Mouse (Mus musculus) myocyte (in vitro differentiated cells): ENCODE data around the gene Cab39. TPM values are rescaled to one million over a fixed set of nuclear protein-coding genes. Genes with fewer than 3 reads are reported as not detected.
"Not testable (repeated sequence)": the region's sequence is repeated elsewhere in the genome, so short reads cannot be mapped to it uniquely, and the experiment has no call there.

ENCODE experiments used
- H3K27me3 ChIP-seq: one replicate; pipeline ENCODE4 v1.6.1; 2011; ENCODE audit not compliant: control insufficient read depth, insufficient read depth, insufficient read length
- H3K36me3 ChIP-seq: one replicate; pipeline ENCODE4 v1.6.1; 2011; ENCODE audit not compliant: control insufficient read depth, insufficient read depth
- H3K4me2 ChIP-seq: one replicate; pipeline ENCODE4 v1.6.1; 2011; ENCODE audit warnings: low read depth, control low read depth
- H3K4me3 ChIP-seq: one replicate; pipeline ENCODE4 v1.5.1; 2011; ENCODE audit warnings: mild to moderate bottlenecking, control low read depth, moderate library complexity
- H3K79me2 ChIP-seq: one replicate; pipeline ENCODE4 v1.6.1; 2011; ENCODE audit not compliant: control insufficient read depth, insufficient read depth
- H3ac ChIP-seq: one replicate; pipeline ENCODE4 v1.6.1; 2011; ENCODE audit not compliant: control insufficient read depth, insufficient read length
- CEBPB ChIP-seq: IDR thresholded peaks from 2 replicates; pipeline ENCODE4 v1.6.1; 2011; ENCODE audit warnings: mild to moderate bottlenecking, moderate library complexity; ENCODE audit not compliant: poor library complexity, insufficient read depth, severe bottlenecking
- E2F4 ChIP-seq: IDR thresholded peaks from one replicate; pipeline ENCODE4 v1.6.1; 2011; ENCODE audit warnings: mild to moderate bottlenecking, control low read depth, moderate library complexity; ENCODE audit not compliant: insufficient read depth
- MAX ChIP-seq: IDR thresholded peaks from one replicate; pipeline ENCODE4 v1.6.1; 2011; ENCODE audit warnings: low read depth, mild to moderate bottlenecking, control low read depth
- MYOD1 ChIP-seq, 3 experiments: IDR thresholded peaks; one replicate each; pipeline ENCODE4 v1.6.1; 2011; ENCODE audit warnings: control low read depth in 2 of 3, low read depth in 2 of 3, mild to moderate bottlenecking in 2 of 3, moderate library complexity in 1 of 3; ENCODE audit not compliant: insufficient read length in 2 of 3, control insufficient read depth in 1 of 3
- MYOG ChIP-seq, 3 experiments: IDR thresholded peaks; one replicate each; pipeline ENCODE4 v1.6.1; 2011; ENCODE audit warnings: control low read depth in 2 of 3, low read depth in 2 of 3, mild to moderate bottlenecking in 2 of 3; ENCODE audit not compliant: insufficient read length in 2 of 3, control insufficient read depth in 1 of 3, insufficient read depth in 1 of 3
- POLR2A ChIP-seq: IDR thresholded peaks from one replicate; pipeline ENCODE4 v1.6.1; 2011; ENCODE audit warnings: low read depth, mild to moderate bottlenecking, control low read depth, moderate library complexity; ENCODE audit not compliant: insufficient read length
- POLR2AphosphoS2 ChIP-seq: IDR thresholded peaks from one replicate; pipeline ENCODE4 v1.6.1; 2011; ENCODE audit warnings: low read depth, control low read depth; ENCODE audit not compliant: insufficient read length
- REST ChIP-seq: IDR thresholded peaks from one replicate; pipeline ENCODE4 v1.6.1; 2011; ENCODE audit warnings: mild to moderate bottlenecking, control low read depth, moderate library complexity; ENCODE audit not compliant: insufficient read depth, insufficient read length
- SRF ChIP-seq: IDR thresholded peaks from one replicate; pipeline ENCODE4 v1.6.1; 2011; ENCODE audit warnings: low read depth; ENCODE audit not compliant: control insufficient read depth, insufficient read length
- TCF12 ChIP-seq: IDR thresholded peaks from one replicate; pipeline ENCODE4 v1.6.1; 2011; ENCODE audit warnings: mild to moderate bottlenecking, control low read depth; ENCODE audit not compliant: poor library complexity, insufficient read depth, severe bottlenecking
- TCF3 ChIP-seq: IDR thresholded peaks from one replicate; pipeline ENCODE4 v1.6.1; 2011; ENCODE audit warnings: low read depth, control low read depth; ENCODE audit not compliant: insufficient read length
- USF1 ChIP-seq: IDR thresholded peaks from one replicate; pipeline ENCODE4 v1.6.1; 2011; ENCODE audit warnings: low read depth, mild to moderate bottlenecking, control low read depth, moderate library complexity
- polyA plus RNA-seq: library from polyadenylated mRNA; unstranded; fragments of >200 nt; fragmentation: generic; extraction: Trizol; gene quantifications from one replicate; pipeline ENCODE4 v1.2.1, GENCODE M21; 2012; ENCODE audit warnings: missing spikeins

Gene Cab39
- polyA plus RNA-seq, 1 experiment = 29.0 TPM

DNA sequence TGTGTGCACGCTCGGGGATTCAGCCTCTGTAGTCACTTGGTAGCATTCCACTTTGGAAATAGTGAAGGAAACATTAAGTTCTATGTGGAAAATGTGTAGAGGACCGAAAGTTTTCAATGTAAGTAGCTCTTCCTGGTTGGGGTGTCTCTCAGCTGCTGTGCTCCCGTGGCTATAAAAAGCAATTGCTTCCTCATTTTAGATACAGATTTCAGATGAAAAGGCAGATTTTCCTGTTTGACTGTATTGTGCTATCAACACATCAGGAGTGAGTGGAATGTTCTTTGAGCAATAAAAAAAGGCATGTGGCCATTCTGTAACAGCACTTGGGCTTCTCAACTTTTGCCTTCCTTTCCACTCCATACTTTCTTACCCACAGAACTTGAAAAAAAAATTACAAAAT, 16.0 kb downstream of the Cab39 start:
- Histone ChIP-seq H3K4me2 (no peak overlapping the region), H3K4me3 (no peak overlapping the region), H3K79me2 (peaks cover 99% of the 10 kb centered on the region), H3K27me3 (no peaks in the 10 kb centered on the region), H3K36me3 (no peaks in the 10 kb centered on the region), H3ac (no peak overlapping the region)
- no peak for TF ChIP-seq POLR2A
- no peak for TF ChIP-seq MYOG (IDR thresholded peaks at IDR 0.05; ENCODE audit: control insufficient read depth in 1 of 3, insufficient read depth in 1 of 3, insufficient read length in 2 of 3, low read depth in 2 of 3)
- no peak for TF ChIP-seq USF1
- no peak for TF ChIP-seq E2F4
- no peak for TF ChIP-seq TCF12
- no peak for TF ChIP-seq REST
- no peak for TF ChIP-seq MAX
- TF ChIP-seq CEBPB = no peak

DNA sequence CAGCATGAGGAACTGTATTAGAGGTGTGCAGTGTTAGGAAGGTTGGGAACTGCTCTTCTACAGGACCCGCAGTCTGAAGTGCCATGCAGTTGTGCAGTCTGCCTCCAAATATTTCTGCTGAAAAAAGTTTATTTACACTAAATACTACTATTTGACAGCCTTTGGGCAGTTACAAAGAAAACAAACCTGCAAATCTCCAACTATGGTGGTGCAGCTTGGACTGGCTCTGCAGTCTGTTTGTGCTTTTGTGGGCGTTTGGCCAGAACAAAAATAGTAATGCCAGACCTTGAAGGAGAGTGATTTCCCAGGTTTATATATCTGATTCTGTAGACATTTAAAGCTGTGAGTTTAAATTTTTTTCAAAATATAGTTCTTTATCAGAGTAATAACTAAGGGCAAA, 17.1 kb downstream of the Cab39 start:
- Histone ChIP-seq H3K4me2 (no peak overlapping the region), H3ac (no peak overlapping the region), H3K27me3 (no peaks in the 10 kb centered on the region), H3K4me3 (no peak overlapping the region), H3K36me3 (no peaks in the 10 kb centered on the region), H3K79me2 (peaks cover 99% of the 10 kb centered on the region)
- TF ChIP-seq POLR2AphosphoS2 = no peak
- TF ChIP-seq TCF3 = no peak
- no peak for TF ChIP-seq MAX
- no peak for TF ChIP-seq TCF12
- TF ChIP-seq CEBPB = no peak
- no peak for TF ChIP-seq SRF
- no peak for TF ChIP-seq POLR2A
- TF ChIP-seq REST = no peak

DNA sequence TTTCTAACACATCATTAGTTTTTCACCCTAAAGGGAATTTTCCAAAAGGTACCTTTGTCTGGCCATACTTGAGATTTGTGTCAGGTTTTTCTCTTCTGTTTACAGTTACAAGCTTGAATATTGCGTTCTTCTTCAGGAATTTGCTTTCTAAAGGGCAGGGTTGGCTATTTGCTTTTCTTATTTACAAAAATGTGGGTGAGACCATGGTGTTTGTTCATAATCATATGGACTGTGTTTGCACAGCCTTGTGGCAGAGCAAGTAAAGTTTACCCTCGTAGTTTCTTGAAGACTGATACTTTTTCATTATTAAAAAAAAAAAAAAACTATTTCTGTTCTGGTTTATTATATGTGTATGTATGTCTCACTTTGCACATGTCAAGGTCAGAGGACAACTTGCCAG, 17.5 kb downstream of the Cab39 start:
- no peak for TF ChIP-seq TCF12
- no peak for TF ChIP-seq USF1
- TF ChIP-seq POLR2AphosphoS2 = no peak
- TF ChIP-seq MYOG (IDR thresholded peaks at IDR 0.05; ENCODE audit: control insufficient read depth in 1 of 3, insufficient read depth in 1 of 3, insufficient read length in 2 of 3, low read depth in 2 of 3) = no peak
- no peak for TF ChIP-seq MYOD1 (IDR thresholded peaks at IDR 0.05; ENCODE audit: control insufficient read depth in 1 of 3, insufficient read length in 2 of 3, low read depth in 2 of 3)
- no peak for TF ChIP-seq MAX
- TF ChIP-seq SRF = no peak
- no peak for TF ChIP-seq TCF3
- no peak for TF ChIP-seq POLR2A
- no peak for TF ChIP-seq E2F4
- no peak for TF ChIP-seq REST
- TF ChIP-seq CEBPB = no peak
- no peaks in the 10 kb centered on the region for H3K27me3 ChIP-seq

DNA sequence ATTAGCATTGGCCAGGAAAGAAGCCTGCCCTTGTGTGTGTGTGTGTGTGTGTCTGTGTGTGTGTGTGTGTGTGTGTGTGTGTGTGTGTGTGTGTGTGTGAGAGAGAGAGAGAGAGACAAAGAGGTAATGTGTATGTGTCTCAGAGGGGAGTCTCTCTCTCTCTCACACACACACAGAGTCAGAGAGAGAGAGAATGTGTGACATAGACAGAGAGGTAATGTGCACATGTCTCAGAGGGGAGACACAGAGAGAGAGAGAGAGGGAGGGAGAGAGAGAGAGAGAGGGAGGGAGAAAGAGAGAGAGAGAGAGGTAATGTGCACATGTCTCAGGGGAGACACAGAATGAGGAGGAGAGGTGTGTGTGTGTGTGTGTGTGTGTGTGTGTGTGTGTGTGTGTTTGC, 21.0 kb downstream of the Cab39 start:
- H3K4me2 ChIP-seq, H3K27me3 ChIP-seq, H3K4me3 ChIP-seq, H3ac ChIP-seq, H3K36me3 ChIP-seq: not testable (repeated sequence)
- H3K79me2 ChIP-seq = peaks cover 86% of the 10 kb centered on the region

More for the DNA sequence above, 17.5 kb downstream of the Cab39 start:
- H3K36me3 ChIP-seq = no peaks in the 10 kb centered on the region
- H3ac ChIP-seq = no peak overlapping the region
- peaks cover 99% of the 10 kb centered on the region for H3K79me2 ChIP-seq
- no peak overlapping the region for H3K4me2 ChIP-seq
- H3K4me3 ChIP-seq = no peak overlapping the region

DNA sequence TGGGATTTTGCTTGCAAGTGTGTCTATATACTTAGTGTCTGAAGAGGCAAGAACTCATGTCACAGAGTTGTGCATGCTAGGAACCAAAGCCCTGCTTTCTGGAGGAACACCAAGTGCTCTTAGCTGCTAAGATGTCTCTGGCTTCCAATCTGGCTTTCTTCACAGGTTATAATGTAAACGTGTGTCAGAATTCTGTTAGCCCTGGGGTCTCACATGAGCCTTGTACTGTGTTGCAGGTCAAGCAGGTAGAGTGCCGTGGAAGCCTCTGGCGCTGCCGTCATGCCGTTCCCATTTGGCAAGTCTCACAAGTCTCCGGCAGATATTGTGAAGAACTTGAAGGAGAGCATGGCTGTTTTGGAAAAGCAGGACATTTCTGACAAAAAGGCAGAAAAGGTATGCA, 24.9 kb downstream of the Cab39 start:
- Histone ChIP-seq H3K79me2 (peaks cover 57% of the 10 kb centered on the region), H3K27me3 (no peaks in the 10 kb centered on the region), H3K4me2 (no peak overlapping the region), H3K4me3 (no peak overlapping the region), H3ac (no peak overlapping the region), H3K36me3 (peaks cover 18% of the 10 kb centered on the region)
- TF ChIP-seq POLR2A (no peak), MAX (no peak)

DNA sequence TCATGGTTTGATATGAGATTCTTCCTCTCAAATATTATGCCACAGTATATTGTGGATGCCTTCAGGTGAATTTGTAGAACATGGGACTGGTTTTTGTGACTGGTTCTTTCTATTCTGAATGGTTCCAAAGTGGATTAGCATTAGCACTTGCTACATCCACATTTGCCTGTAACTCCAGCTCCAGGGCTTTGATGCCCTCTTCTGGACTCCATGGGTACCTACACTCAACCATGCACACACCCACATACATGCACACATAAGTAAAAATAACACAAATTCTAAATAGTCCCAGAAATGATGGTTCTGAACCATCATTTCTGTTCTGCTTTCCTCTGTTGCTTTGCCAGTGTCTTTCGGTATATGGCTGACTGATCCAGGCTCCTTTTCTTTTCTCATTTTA, 26.5 kb downstream of the Cab39 start:
- TF ChIP-seq REST (no peak), POLR2AphosphoS2 (no peak), CEBPB (no peak), MAX (no peak), POLR2A (no peak)
- Histone ChIP-seq H3K4me3 (no peak overlapping the region), H3ac (no peak overlapping the region), H3K79me2 (peaks cover 55% of the 10 kb centered on the region), H3K27me3 (no peaks in the 10 kb centered on the region), H3K4me2 (no peak overlapping the region), H3K36me3 (peaks cover 28% of the 10 kb centered on the region)
